Mouse (Mus musculus) B cell, adult 2 months (primary cell): ENCODE results near the gene Vav1.
A peak's percentile ranks its signal among the peaks of the same experiment; 100 is the strongest.

Experiments
- DNase-seq, 2 experiments: peaks; one replicate each; pipeline ENCODE4 v3.0.0; 2022

Gene Vav1

GRCm38 (mm10) chr17:57283906-57284305 lies 5.0 kb downstream of the Vav1 start:
- DNase-seq = no peak

- DNase-seq = peak; percentile 65 to 67
These were observed 6.2 kb downstream of the Vav1 start for GRCm38 (mm10) chr17:57285077-57285476.

- peak; percentile 15 to 19 for DNase-seq
These were observed 7.9 kb downstream of the Vav1 start for GRCm38 (mm10) chr17:57286718-57287355.

- no peak for DNase-seq
These were observed 10.4 kb downstream of the Vav1 start for GRCm38 (mm10) chr17:57289252-57289651.

- peak; percentile 45 to 47 for DNase-seq
These were observed 11.2 kb downstream of the Vav1 start for GRCm38 (mm10) chr17:57290001-57290670.

GRCm38 (mm10) chr17:57290671-57291055 lies 11.8 kb downstream of the Vav1 start:
- peak; percentile 48 to 56 for DNase-seq

GRCm38 (mm10) chr17:57292302-57292701 lies 13.4 kb downstream of the Vav1 start:
- DNase-seq = peak in 1 of 2 experiments; percentile 11

GRCm38 (mm10) chr17:57292968-57293367 lies 14.1 kb downstream of the Vav1 start:
- DNase-seq = no peak

- no peak for DNase-seq
These were observed 17.0 kb downstream of the Vav1 start for GRCm38 (mm10) chr17:57295935-57296334.

- no peak for DNase-seq
These were observed 18.1 kb downstream of the Vav1 start for GRCm38 (mm10) chr17:57297040-57297439.

GRCm38 (mm10) chr17:57305593-57305992 lies 26.7 kb downstream of the Vav1 start:
- DNase-seq = peak; percentile 60 to 68

GRCm38 (mm10) chr17:57307074-57307473 lies 28.2 kb downstream of the Vav1 start:
- DNase-seq = no peak

GRCm38 (mm10) chr17:57311801-57312200 lies 32.9 kb downstream of the Vav1 start:
- DNase-seq = no peak

GRCm38 (mm10) chr17:57327615-57328014 lies 48.7 kb downstream of the Vav1 start:
- DNase-seq = no peak

GRCm38 (mm10) chr17:57328944-57329343 lies 50.0 kb downstream of the Vav1 start:
- no peak for DNase-seq

- no peak for DNase-seq
These were observed 52.1 kb downstream of the Vav1 start for GRCm38 (mm10) chr17:57330993-57331392.

GRCm38 (mm10) chr17:57332241-57332640 lies 53.3 kb downstream of the Vav1 start:
- peak; percentile 57 to 63 for DNase-seq

- DNase-seq = no peak
These were observed 55.3 kb downstream of the Vav1 start for GRCm38 (mm10) chr17:57334001-57334760.

- peak; percentile 91 to 92 for DNase-seq
These were observed 55.9 kb downstream of the Vav1 start for GRCm38 (mm10) chr17:57334761-57335150.

GRCm38 (mm10) chr17:57335194-57335593 lies 56.3 kb downstream of the Vav1 start:
- DNase-seq = peak; percentile 49 to 57

- peak; percentile 93 for DNase-seq
These were observed 56.9 kb downstream of the Vav1 start for GRCm38 (mm10) chr17:57335673-57336303.

GRCm38 (mm10) chr17:57337996-57338395 lies 59.1 kb downstream of the Vav1 start:
- peak; percentile 60 to 67 for DNase-seq

GRCm38 (mm10) chr17:57339298-57339697 lies 60.4 kb downstream of the Vav1 start:
- DNase-seq = no peak
